Mouse (Mus musculus) gastrocnemius, adult 2 months (tissue): ENCODE results near the gene Stra6. TPM values are rescaled to one million over a fixed set of nuclear protein-coding genes. Genes with fewer than 3 reads are reported as not detected.

Experiments used
- DNase-seq: peaks from one replicate; pipeline ENCODE4 v3.0.0; 2022
- H3K27ac ChIP-seq: fragments of 200-600 bp; 2 replicates; pipeline ENCODE4 v1.8.1; 2022; ENCODE audit warnings: mild to moderate bottlenecking
- H3K4me3 ChIP-seq: fragments of 200-600 bp; 2 replicates; pipeline ENCODE4 v1.8.1; 2022; ENCODE audit warnings: mild to moderate bottlenecking, moderate library complexity
- CTCF ChIP-seq: fragments of 200-600 bp; IDR thresholded peaks from 2 replicates; pipeline ENCODE4 v1.8.1; 2022; ENCODE audit warnings: antibody characterized with exemption, mild to moderate bottlenecking, moderate library complexity
- intact Hi-C: fragments of 180-260 bp; cut with DNase I; formaldehyde crosslinking; loops from one replicate; pipeline ENCODE4 v1.15.1; 2025
- total RNA-seq, 2 experiments: library from RNA; stranded (reverse); gene quantifications; 2 replicates each; pipeline ENCODE4 v1.2.3; 2021

Stra6 gene
- total RNA-seq, 2 experiments from 2014 or later: 0.13 to 0.31 TPM

- intact Hi-C loops: no loop called here
- no peak for TF ChIP-seq CTCF
- Histone ChIP-seq H3K4me3 (peak overlapping the region; percentile 47), H3K27ac (peak overlapping the region; percentile 38; the same call in 1 of the 2 replicates)
- no peak for DNase-seq
These were observed 138.4 kb downstream of the Stra6 start for GRCm38 (mm10) chr9:58201861-58202549.

DNA sequence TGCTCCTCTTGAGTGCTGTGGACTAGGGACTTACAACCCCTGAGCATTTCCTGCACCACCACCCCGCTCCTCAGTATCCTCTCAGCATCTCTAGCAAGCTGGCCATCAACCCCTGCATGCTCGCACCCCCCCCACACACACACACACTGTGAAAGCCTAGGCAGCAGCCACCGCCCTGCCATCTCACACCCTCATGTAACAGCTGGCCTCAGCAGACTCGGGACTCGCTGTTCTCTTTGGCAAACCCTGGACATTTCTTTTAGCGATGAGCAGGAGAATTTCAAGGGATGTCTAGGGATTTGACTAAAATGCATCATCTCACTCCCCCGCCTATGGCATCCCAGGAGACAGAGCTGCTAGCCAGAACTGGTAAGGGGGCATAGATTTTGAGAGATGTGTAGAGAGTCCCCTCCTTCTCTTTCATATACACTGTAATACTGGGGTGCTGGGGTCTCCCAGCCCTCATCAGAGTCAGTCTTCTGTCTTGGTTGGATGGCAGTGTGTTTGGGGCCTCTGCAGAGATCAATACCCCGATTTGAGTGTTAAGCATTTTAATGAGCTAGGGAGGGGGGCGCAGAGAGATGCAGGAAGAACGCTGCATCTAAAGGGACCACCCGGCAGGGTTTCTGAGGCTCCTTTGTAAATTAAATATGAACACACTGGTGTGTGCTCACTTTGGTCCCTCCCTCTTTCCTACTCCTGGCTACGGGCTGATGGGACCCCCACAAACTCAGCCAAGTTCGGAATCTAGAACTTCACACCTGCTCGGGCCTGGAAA, 139.3 kb downstream of the Stra6 start:
- peak; percentile 59 for DNase-seq
- TF ChIP-seq CTCF: no peak
- intact Hi-C loops: no loop called here
- peak overlapping the region; percentile 70 for H3K27ac ChIP-seq
- H3K4me3 ChIP-seq: peak overlapping the region; percentile 73

Other genes with a start within 250 kb of the Stra6 start
- gene Arid3b, start 227.0 kb upstream of the Stra6 start, total RNA-seq: 1 to 10 TPM; 3.1 to 3.4 TPM
- gene Ubl7, start 152.8 kb upstream of the Stra6 start, total RNA-seq: 10 to 100 TPM; 81.3 to 82.1 TPM
- 10 to 100 TPM in 1 of 2 experiments, 1 to 10 TPM in 1; 9.0 to 14.4 TPM for gene Sema7a, start 123.7 kb upstream of the Stra6 start, total RNA-seq
- gene Cyp11a1, start 57.4 kb upstream of the Stra6 start, total RNA-seq: under 1 TPM in 1 of 2 experiments, not detected in 1; 0.10 TPM
- not detected for gene Ccdc33, start 55.0 kb downstream of the Stra6 start, total RNA-seq
- 10 to 100 TPM; 11.9 to 26.1 TPM for gene Islr, start 140.5 kb downstream of the Stra6 start, total RNA-seq
- gene Islr2, start 140.5 kb downstream of the Stra6 start, total RNA-seq: 1 to 10 TPM; 2.6 to 3.3 TPM
- 1 to 10 TPM; 4.1 to 4.5 TPM for gene Pml, start 186.0 kb downstream of the Stra6 start, total RNA-seq
- 1 to 10 TPM; 6.8 to 7.3 TPM for gene Stoml1, start 189.4 kb downstream of the Stra6 start, total RNA-seq
- 10 to 100 TPM; 10.6 to 17.9 TPM for gene Loxl1, start 249.4 kb downstream of the Stra6 start, total RNA-seq